Mouse (Mus musculus) MEL (cell line): Measurements from ENCODE around the gene Rtp3.

Experiments used
- ELF1 ChIP-seq: IDR thresholded peaks from 2 replicates; pipeline ENCODE4 v1.6.1; 2014; ENCODE audit warnings: low read depth, mild to moderate bottlenecking, inconsistent platforms, low read length, improper control_type of control experiment, moderate library complexity
- POLR2AphosphoS5 ChIP-seq: IDR thresholded peaks from 2 replicates; pipeline ENCODE4 v1.6.1; 2012; ENCODE audit warnings: low read depth, borderline replicate concordance, mild to moderate bottlenecking, inconsistent platforms, low read length, moderate library complexity, mixed read lengths
- USF1 ChIP-seq: IDR thresholded peaks from 2 replicates; pipeline ENCODE4 v1.6.1; 2014; ENCODE audit warnings: low read depth, mild to moderate bottlenecking, inconsistent platforms, low read length, improper control_type of control experiment, moderate library complexity
- ZMIZ1 ChIP-seq: IDR thresholded peaks from 2 replicates; pipeline ENCODE4 v1.6.1; 2012; ENCODE audit warnings: low read depth, mild to moderate bottlenecking, inconsistent platforms, low read length, improper control_type of control experiment, moderate library complexity

DNA sequence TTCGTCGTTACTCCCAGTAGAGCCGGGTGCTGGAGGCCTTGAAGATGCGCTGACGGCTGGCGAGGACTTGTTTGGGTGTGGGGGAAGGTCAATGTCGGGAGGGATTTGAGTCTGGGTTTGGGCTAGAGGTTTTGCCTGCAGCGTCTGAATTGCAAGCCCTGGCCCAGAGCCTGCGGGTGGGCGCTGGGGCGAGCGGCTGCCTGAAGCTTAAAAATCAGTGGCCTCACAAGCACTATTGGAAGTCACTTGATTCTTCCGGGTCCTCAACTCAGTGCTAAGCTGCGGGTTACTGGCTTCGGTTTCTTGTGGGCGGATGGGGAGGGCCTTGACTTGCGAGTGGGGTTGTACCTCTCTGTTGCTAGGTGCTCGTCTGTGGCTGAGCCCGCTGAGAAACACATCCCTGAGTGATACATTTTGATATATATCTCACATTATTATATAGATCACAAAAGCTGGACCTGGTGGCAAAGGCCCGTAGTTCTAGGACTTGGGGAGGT lies 43.8 kb downstream of the Rtp3 start:
- TF ChIP-seq ZMIZ1 (no peak), USF1 (no peak), POLR2AphosphoS5 (no peak), ELF1 (no peak)
